Mouse (Mus musculus) embryonic facial prominence, embryonic 12.5 days (tissue): Measurements from ENCODE around the gene Nusap1. TPM values are rescaled to one million over a fixed set of nuclear protein-coding genes. Genes with fewer than 3 reads are reported as not detected.

Experiments
- ATAC-seq: fragments of 200-750 bp; cut with Nextera tagmentation; 2 replicates; pipeline ENCODE4 v1.8.0; 2017; ENCODE audit not compliant: insufficient number of reproducible peaks, insufficient read depth, low FRiP score, low TSS enrichment
- H3K27ac ChIP-seq: fragments of 300-500 bp; sonication (generic); 2 replicates; pipeline ENCODE4 v1.5.1; 2016; ENCODE audit warnings: mild to moderate bottlenecking
- H3K27me3 ChIP-seq: fragments of 300-500 bp; sonication (generic); 2 replicates; pipeline ENCODE4 v1.6.1; 2016; ENCODE audit warnings: mild to moderate bottlenecking, moderate library complexity
- H3K36me3 ChIP-seq: fragments of 300-500 bp; sonication (generic); 2 replicates; pipeline ENCODE4 v1.6.1; 2016; ENCODE audit warnings: mild to moderate bottlenecking
- H3K4me1 ChIP-seq: fragments of 300-500 bp; sonication (generic); 2 replicates; pipeline ENCODE4 v1.6.1; 2016
- H3K4me2 ChIP-seq: fragments of 300-500 bp; sonication (generic); replicated peaks from 2 replicates; pipeline ENCODE4 v1.6.1; 2016; ENCODE audit warnings: mild to moderate bottlenecking, moderate library complexity
- H3K4me3 ChIP-seq: fragments of 300-500 bp; sonication (generic); 2 replicates; pipeline ENCODE4 v1.5.1; 2016; ENCODE audit warnings: mild to moderate bottlenecking
- H3K9ac ChIP-seq: fragments of 300-500 bp; sonication (generic); 2 replicates; pipeline ENCODE4 v1.6.1; 2016; ENCODE audit warnings: mild to moderate bottlenecking, moderate library complexity
- H3K9me3 ChIP-seq: fragments of 300-500 bp; sonication (generic); 2 replicates; pipeline ENCODE4 v1.6.1; 2016; ENCODE audit warnings: mild to moderate bottlenecking, moderate library complexity
- WGBS: fragments of 180-500 bp; shearing (Covaris S2); methylation state at CpG from one replicate; pipeline ENCODE4 v1.1.7; 2016; 5-methylcytosine and 5-hydroxymethylcytosine counted together
- polyA plus RNA-seq: library from polyadenylated mRNA; unstranded; fragments of >200 nt; fragmentation: Nextera tagmentation; extraction: Ambion mirVana; gene quantifications from 2 replicates; pipeline ENCODE4 v1.2.1, GENCODE M21; 2016

Gene Nusap1
- 75.1 and 82.1 TPM in 2 replicates for polyA plus RNA-seq

DNA sequence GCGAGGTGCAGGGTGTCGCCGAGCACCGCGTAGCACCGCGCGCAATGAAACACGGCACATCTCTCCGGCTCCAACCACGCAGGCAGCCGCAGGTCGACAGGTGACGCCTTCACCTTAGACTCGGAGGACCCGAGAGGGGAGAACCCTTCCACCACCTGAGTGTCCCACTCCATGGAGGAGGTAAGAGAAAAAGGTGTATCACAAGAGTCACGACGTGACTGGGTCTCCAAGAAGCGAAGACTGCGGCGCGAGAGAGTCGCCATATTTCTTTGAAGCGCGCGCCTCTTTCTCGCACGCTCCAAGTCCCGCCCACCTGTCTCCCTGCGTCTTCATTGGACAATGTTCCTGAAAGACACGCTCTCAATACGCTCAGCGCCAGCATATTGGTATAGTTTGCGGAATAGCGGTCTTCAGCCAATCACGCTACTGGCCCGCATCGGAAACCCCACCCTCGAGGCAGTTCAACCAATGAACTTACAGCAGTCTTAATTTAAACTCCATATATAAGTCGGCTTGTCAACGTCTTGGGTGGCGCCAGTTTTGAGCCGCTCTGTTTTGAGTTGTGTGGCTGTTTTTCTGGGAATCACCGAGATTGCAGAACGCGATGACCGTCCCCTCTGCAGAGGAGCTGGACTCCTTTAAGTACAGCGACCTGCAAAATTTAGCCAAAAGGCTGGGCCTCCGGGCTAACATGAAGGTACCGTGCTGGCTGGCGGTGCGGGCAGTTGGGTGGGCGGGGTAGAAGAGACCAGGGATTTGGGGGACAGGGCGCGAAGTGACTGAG, at the start of gene Nusap1, which contains the start of gene Oip5:
Nusap1 (plus strand) TSS at position 100 of the 784 bp plus-strand sequence.
Oip5 (minus strand) TSS at position 271 of the 784 bp plus-strand sequence.
- WGBS, result under 1% methylated on average over 55 of the region's 55 CpGs
- ATAC-seq, result peak; percentile 99
- Histone ChIP-seq H3K4me2 (peak within 1 kb of the TSS; percentile 79), H3K4me3 (peak within 1 kb of the TSS; percentile 87), H3K9me3 (no peaks in the 10 kb centered on the region), H3K27ac (peak within 1 kb of the TSS; percentile 76), H3K36me3 (no peaks in the 10 kb centered on the region), H3K4me1 (peaks cover 26% of the 10 kb centered on the region), H3K9ac (peak within 1 kb of the TSS; percentile 65), H3K27me3 (no peaks in the 10 kb centered on the region)

DNA sequence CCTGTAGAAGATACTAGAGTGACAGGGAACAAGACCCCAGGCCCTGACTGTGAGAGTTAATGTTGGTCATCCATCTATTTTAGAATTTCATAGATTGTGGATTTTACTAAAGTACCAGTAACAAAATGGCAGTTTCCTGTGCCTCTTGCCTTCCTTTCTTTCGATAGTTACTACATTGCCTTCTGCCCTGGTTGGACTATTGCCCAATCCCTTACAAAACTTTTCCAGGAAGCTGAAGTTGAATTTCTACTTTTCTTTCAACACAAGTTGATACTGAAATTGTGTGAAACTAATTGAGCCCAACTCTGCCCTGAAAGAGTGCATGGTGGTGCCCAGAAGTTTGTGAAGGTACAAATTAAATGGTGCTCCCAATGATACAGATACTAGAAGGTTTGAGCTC, 45.6 kb upstream of the Nusap1 start:
- Histone ChIP-seq H3K9ac (no peak overlapping the region), H3K9me3 (no peaks in the 10 kb centered on the region), H3K4me1 (no peaks in the 10 kb centered on the region), H3K36me3 (peaks cover 9% of the 10 kb centered on the region; the same call in 1 of the 2 replicates), H3K4me3 (no peak overlapping the region), H3K4me2 (no peak overlapping the region), H3K27me3 (no peaks in the 10 kb centered on the region), H3K27ac (no peak overlapping the region)
- no peak for ATAC-seq
- 98% methylated on average over 1 of the region's 1 CpGs for WGBS

- Histone ChIP-seq H3K4me1 (no peaks in the 10 kb centered on the region), H3K36me3 (no peaks in the 10 kb centered on the region), H3K27me3 (no peaks in the 10 kb centered on the region), H3K9ac (no peak overlapping the region), H3K9me3 (no peaks in the 10 kb centered on the region), H3K27ac (no peak overlapping the region), H3K4me2 (no peak overlapping the region), H3K4me3 (no peak overlapping the region)
- 96% methylated on average over 3 of the region's 3 CpGs for WGBS
- no peak for ATAC-seq
Measured at GRCm38 (mm10) chr2:119581571-119581970, 36.5 kb upstream of the Nusap1 start.

GRCm38 (mm10) chr2:119583439-119583838, 34.7 kb upstream of the Nusap1 start:
- no peak for ATAC-seq
- Histone ChIP-seq H3K4me1 (no peaks in the 10 kb centered on the region), H3K9ac (no peak overlapping the region), H3K27me3 (no peaks in the 10 kb centered on the region), H3K27ac (no peak overlapping the region), H3K4me2 (no peak overlapping the region), H3K4me3 (no peak overlapping the region), H3K36me3 (no peaks in the 10 kb centered on the region), H3K9me3 (no peaks in the 10 kb centered on the region)
- WGBS, result 51% methylated on average over 2 of the region's 2 CpGs

GRCm38 (mm10) chr2:119584282-119584681, 33.8 kb upstream of the Nusap1 start:
- H3K4me3 ChIP-seq, result no peak overlapping the region
- H3K9me3 ChIP-seq, result no peaks in the 10 kb centered on the region
- no peaks in the 10 kb centered on the region for H3K27me3 ChIP-seq
- H3K27ac ChIP-seq, result no peak overlapping the region
- no peaks in the 10 kb centered on the region for H3K4me1 ChIP-seq
- no peak overlapping the region for H3K4me2 ChIP-seq
- no peaks in the 10 kb centered on the region for H3K36me3 ChIP-seq
- no peak overlapping the region for H3K9ac ChIP-seq
- no peak for ATAC-seq
- 87% methylated on average over 8 of the region's 8 CpGs for WGBS

DNA sequence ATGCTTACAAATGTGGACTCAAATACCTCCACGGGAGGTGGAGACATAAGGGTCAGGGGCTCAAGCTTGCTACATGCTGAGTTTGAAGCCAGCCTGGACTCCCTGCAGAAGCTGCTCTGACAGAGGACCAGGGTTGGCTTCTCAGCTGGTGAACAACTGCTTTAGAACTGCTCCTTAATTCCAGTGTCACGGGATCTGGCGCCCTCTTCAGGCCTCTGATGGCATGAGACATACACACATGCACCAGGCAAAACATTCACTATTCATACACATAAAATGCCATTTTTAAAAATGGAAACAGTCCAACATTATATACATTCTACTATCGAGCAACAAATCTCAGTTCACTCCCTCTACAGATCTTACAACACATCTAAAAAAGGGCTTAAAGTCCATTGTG, 30.7 kb upstream of the Nusap1 start:
- no peaks in the 10 kb centered on the region for H3K27me3 ChIP-seq
- 0 out of 2 replicates have a peak, but pooled peaks cover 6% of the 10 kb centered on the region for H3K36me3 ChIP-seq
- no peak overlapping the region for H3K4me2 ChIP-seq
- 12% methylated on average over 4 of the region's 4 CpGs for WGBS
- no peaks in the 10 kb centered on the region for H3K4me1 ChIP-seq
- no peak for ATAC-seq
- no peak overlapping the region for H3K4me3 ChIP-seq
- H3K9ac ChIP-seq, result no peak overlapping the region
- no peaks in the 10 kb centered on the region for H3K9me3 ChIP-seq
- no peak overlapping the region for H3K27ac ChIP-seq

- H3K9ac ChIP-seq, result no peak overlapping the region
- ATAC-seq, result no peak
- peaks cover 7% of the 10 kb centered on the region; the same call in 1 of the 2 replicates for H3K36me3 ChIP-seq
- no peak overlapping the region for H3K27ac ChIP-seq
- H3K9me3 ChIP-seq, result no peaks in the 10 kb centered on the region
- H3K4me3 ChIP-seq, result no peak overlapping the region
- H3K4me1 ChIP-seq, result peaks cover 6% of the 10 kb centered on the region
- H3K4me2 ChIP-seq, result no peak overlapping the region
- no peaks in the 10 kb centered on the region for H3K27me3 ChIP-seq
- 90% methylated on average over 3 of the region's 3 CpGs for WGBS
Measured at GRCm38 (mm10) chr2:119591247-119591646, 26.9 kb upstream of the Nusap1 start.

DNA sequence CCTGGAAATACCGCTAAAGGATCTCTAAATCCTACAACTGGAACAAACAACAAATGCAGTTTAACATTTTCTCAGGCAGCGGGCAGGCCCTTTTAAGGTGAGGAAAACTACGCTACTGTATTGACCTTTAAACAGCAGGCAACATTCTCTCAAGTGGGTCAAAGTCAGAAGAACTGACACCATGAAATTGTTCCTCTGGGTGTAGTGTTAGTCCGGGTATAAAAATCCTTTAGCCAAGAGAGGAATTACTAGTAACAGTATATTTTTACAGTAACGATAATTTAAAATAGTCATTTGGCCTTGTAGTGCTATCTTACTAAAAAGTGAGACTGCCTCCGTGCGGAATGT, 24.4 kb upstream of the Nusap1 start:
- Histone ChIP-seq H3K36me3 (peaks cover 26% of the 10 kb centered on the region), H3K4me2 (peak overlapping the region; percentile 53), H3K27me3 (no peaks in the 10 kb centered on the region), H3K9me3 (no peaks in the 10 kb centered on the region), H3K27ac (peak overlapping the region; percentile 52), H3K4me1 (peaks cover 6% of the 10 kb centered on the region), H3K9ac (0 out of 2 replicates have a peak overlapping the region, but pooled peaks have one; percentile 3), H3K4me3 (peak overlapping the region; percentile 94)
- ATAC-seq, result peak; percentile 32; the same call in 1 of the 2 replicates
- 10% methylated on average over 7 of the region's 7 CpGs for WGBS

DNA sequence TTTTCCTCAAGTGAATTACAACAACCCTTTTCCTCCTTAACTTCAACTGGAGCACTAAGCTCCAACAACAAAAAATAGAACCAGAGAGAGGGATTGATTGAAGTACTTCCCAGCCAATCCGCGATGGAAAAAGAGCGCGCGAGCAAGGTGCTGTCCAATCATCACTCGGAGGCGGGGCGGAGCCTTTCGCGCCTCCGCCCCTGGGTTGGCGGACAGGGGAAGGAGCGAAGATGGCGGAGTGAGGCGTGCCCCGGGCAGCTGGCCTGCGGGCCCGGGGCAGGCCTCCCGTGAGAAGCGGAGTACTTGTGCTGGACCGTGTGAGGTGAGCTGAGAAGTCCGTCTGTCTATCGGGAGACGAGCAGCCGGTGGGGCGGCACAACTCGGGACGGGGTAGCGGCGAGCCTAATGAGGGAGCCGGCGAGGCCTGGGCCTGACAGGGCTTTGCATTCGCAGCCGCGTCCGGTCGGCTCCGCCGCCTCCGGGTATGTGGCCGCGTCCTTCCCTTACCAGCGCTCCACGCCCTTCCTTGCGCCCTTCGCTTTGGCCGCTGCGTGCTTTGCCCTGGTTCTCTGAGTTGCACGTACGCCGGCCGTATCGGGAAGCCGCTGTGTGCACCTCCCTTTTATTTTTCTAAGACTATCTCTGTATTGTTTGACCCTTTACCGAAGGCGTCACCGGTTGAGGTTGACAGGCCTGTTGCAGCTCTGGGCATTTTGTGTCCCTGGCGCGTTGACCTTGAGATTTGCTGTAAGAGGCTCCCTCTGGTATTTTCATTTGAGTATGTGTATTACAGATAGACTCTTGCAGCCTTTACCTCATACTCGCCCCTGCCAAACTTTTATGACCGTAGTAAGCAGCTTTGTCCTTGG, 23.8 kb upstream of the Nusap1 start:
- Histone ChIP-seq H3K4me2 (peak overlapping the region; percentile 53), H3K27ac (peak overlapping the region; percentile 88), H3K9me3 (no peaks in the 10 kb centered on the region), H3K4me1 (peaks cover 6% of the 10 kb centered on the region), H3K9ac (peak overlapping the region; percentile 84), H3K4me3 (peak overlapping the region; percentile 94), H3K27me3 (no peaks in the 10 kb centered on the region), H3K36me3 (peaks cover 31% of the 10 kb centered on the region)
- peak; percentile 91 for ATAC-seq
- WGBS, result under 1% methylated on average over 61 of the region's 61 CpGs

GRCm38 (mm10) chr2:119595308-119595707, 22.8 kb upstream of the Nusap1 start:
- peaks cover 38% of the 10 kb centered on the region for H3K36me3 ChIP-seq
- peak overlapping the region; percentile 84 for H3K9ac ChIP-seq
- no peak for ATAC-seq
- no peak overlapping the region for H3K27ac ChIP-seq
- WGBS, result 45% methylated on average over 4 of the region's 4 CpGs
- no peaks in the 10 kb centered on the region for H3K27me3 ChIP-seq
- H3K4me2 ChIP-seq, result peak overlapping the region; percentile 53
- peaks cover 6% of the 10 kb centered on the region for H3K4me1 ChIP-seq
- no peaks in the 10 kb centered on the region for H3K9me3 ChIP-seq
- H3K4me3 ChIP-seq, result peak overlapping the region; percentile 94

- ATAC-seq, result no peak
- peaks cover 34% of the 10 kb centered on the region for H3K36me3 ChIP-seq
- no peak overlapping the region for H3K4me2 ChIP-seq
- WGBS, result 89% methylated on average over 8 of the region's 8 CpGs
- H3K27ac ChIP-seq, result no peak overlapping the region
- no peak overlapping the region for H3K9ac ChIP-seq
- H3K9me3 ChIP-seq, result no peaks in the 10 kb centered on the region
- no peaks in the 10 kb centered on the region for H3K27me3 ChIP-seq
- H3K4me3 ChIP-seq, result no peak overlapping the region
- H3K4me1 ChIP-seq, result peaks cover 6% of the 10 kb centered on the region
Measured at GRCm38 (mm10) chr2:119596781-119597330, 21.2 kb upstream of the Nusap1 start.
